Mouse (Mus musculus) adrenal gland, adult (tissue): ENCODE results near the gene Cenpj.

Experiments used
- DNase-seq, 2 experiments: peaks; one replicate each; pipeline ENCODE4 v3.0.0; 2022 to 2023; ENCODE audit warnings: low spot score in 1 of 2; ENCODE audit not compliant: inconsistent age in 2 of 2

The Cenpj gene

DNA sequence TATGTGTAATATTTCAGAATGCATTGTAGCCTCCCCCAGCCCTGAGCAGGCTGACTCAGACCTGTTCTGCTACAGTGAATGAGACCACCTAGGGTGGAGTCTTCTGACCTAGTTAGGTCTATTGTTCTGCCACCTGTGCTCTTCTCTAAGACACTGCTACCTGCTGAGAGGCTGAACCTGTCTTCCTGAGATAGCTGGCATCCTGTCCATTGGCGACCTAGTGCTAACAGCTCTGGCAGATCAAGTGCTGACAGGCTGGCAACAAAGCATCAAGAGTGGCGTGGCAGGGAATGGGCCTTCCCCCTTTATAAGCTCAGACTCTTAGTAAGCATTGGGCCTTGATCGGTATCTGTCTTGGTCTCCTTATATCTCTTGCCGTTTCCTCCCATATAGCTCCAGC lies 24.3 kb downstream of the Cenpj start:
- DNase-seq: no peak

DNA sequence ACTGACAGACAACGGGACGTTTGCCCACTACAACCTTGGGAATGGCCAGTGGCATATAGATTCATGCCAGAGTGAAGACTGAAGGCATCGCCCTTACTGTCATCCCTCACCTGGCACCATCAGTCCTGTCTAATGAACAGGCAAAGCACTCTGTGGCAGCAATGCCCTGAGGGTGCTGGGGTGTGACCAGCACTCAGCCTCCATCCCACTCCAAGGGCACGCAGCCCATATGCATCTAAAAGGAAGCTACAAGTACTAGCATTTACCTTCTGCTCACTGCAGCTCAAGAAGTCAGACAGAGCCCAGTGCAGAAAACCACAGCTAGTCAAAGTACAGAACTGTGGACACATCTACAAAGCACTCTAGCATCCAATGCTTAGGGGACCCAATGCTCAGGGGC lies 29.7 kb downstream of the Cenpj start:
- DNase-seq: no peak

DNA sequence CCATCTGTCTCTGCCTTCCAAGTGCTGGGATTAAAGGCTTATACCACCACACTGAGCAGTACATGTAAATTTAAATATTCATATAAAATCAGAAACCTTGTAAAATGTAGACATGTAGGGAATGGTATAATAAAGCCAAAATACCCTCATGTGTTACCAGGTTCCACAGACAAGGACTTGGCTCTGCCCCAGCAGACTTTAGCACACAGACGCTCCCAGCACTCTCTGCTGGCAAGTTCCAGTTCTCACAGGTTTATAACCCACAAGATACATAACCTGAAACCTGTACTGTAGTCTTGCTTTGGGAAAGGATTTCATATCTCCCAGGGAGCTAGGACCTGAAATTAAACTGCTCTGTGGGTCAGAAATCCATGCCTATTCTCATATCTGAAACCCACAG lies 30.3 kb downstream of the Cenpj start:
- DNase-seq: no peak

DNA sequence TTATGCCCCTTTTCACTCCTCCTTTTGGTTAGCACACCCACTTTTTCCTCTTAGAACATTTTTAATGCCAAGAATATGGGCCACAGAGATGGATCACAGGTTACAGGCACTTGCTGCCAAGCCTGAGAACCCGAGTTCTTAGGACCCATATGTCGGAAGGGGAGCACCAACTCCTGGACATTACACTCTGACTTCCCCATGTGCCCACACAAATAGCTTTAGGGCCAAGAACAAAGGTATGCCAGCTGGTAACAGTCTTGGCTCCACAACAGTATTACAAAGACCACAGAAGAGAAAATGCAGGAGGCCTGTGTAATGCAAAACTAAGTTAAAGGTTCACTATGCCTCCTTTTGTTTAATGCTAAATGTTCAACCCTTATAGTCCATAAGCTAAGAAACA lies 44.4 kb downstream of the Cenpj start:
- DNase-seq: no peak

DNA sequence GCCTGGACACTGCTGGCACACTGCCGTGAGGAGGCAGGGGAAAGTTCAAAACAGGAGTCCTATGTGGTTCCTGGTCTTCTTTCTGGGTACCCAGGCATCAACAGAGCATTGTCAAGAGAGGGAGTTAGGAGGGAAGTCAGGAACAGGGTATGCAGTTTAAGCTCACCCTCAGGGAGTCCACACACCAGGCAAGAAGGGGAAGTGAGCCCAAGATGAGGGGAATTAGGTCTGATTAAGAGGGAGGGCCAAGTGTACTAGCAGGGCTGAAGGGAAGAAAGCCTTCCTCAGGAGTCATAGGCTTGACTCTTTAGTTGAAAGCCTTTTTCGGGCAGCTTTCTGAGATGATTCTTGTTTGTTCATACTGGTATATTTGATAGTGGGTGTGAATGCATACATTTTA lies 60.5 kb downstream of the Cenpj start:
- no peak for DNase-seq

DNA sequence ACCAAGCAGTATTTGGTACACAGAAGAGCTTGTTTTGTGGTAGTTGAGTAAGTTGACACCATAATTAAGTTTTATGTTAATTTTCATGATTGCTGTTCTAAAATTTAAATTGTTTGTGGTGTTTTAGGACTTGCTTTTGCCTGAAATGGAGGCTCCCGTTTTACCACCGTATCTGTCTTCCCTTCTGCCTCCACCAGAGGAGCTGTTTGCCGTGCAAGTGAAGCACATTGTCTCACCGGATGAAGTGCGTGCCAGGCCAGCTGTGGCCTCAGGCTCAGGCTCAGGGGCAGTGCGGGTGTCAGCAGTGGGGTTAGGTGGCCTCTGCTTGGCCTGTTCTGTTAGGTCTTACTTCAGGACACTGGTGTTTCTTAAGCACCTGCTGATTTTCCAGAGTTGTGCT lies 63.1 kb downstream of the Cenpj start:
- peak in 1 of 2 experiments; percentile 22 for DNase-seq

DNA sequence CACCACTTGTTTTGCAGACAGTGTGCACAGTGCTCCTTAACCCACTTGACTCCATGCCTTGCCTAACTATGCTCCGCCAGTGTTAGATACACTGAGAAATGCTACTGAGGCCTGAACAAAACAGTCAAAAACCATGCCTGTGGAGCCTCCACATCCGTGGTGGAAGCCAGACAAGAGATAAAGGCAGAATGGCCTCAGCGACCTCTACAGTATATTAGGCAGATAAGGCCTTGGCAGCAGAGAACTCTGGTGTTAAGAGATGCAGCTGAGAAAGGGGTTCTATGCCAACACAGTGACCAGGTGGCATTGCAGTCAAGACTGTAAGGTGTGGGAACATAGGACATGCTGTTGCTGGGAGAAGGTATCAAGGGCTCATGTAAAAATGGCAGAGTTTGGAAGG lies 68.5 kb downstream of the Cenpj start:
- no peak for DNase-seq

DNA sequence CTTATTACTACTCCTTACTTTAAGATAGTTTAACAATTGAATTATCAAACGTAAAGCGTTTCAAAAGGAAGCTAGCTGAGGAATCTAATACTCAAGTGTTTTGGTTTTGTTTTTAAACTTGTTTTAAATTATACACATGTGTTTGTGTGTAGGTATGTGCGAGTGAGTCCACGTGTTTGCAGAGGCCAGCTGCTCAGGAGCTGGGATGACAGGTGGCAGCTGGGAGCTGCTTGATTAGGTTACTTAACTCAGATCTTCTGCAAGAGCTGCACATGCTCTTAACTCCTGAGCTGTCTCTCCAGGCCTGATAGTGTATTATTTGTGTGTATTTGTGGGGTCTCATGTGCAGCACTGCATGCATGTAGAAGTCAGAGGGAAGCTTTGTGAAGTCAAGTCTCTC lies 72.8 kb downstream of the Cenpj start:
- no peak for DNase-seq

DNA sequence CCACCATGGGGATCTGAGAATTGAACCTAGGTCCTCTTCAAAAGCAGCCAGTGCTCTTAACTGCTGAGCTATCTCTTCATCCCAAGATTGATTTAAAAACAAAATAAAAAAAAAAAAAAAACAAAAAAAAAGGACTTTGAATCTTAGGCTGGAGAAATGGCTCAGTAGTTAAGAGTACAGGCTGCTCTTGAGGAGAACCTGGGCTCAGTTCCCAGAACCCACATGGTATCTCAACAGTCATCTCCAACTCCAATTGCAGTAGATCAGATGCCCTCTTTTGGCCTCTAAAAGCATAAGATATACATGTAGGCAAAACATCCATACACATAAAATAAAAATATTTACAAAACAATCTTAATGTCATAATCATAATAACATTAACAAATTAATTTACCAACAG lies 85.4 kb downstream of the Cenpj start:
- no peak for DNase-seq
